Mouse (Mus musculus) MEL (cell line): ENCODE results near the gene Neurl2. TPM values are rescaled to one million over a fixed set of nuclear protein-coding genes. Genes with fewer than 3 reads are reported as not detected.

Experiments used
- DNase-seq: peaks from one replicate; pipeline ENCODE4 v3.0.0; 2011; ENCODE audit warnings: low read depth, low spot score
- H3K27ac ChIP-seq: 2 replicates; pipeline ENCODE4 v1.5.1; 2012; ENCODE audit warnings: low read depth, mild to moderate bottlenecking, control low read depth, low read length, moderate library complexity; ENCODE audit not compliant: control insufficient read depth
- H3K27me3 ChIP-seq, 2 experiments: fragments of 150-350 bp in 1 of 2; sonication (generic) in 1 of 2; 2 replicates each; pipeline ENCODE4 v1.6.1; 2012; ENCODE audit warnings: low read length in 2 of 2, mild to moderate bottlenecking in 2 of 2, improper control_type of control experiment in 1 of 2, moderate library complexity in 1 of 2; ENCODE audit not compliant: insufficient read depth in 2 of 2, control insufficient read depth in 1 of 2
- H3K36me3 ChIP-seq, 2 experiments: 2 replicates each; pipeline ENCODE4 v1.6.1; 2012 to 2014; ENCODE audit warnings: low read length in 2 of 2, improper control_type of control experiment in 1 of 2, inconsistent platforms in 1 of 2, mild to moderate bottlenecking in 1 of 2; ENCODE audit not compliant: insufficient read depth in 2 of 2, control insufficient read depth in 1 of 2
- H3K4me1 ChIP-seq, 2 experiments: fragments of 150-350 bp in 1 of 2; sonication (generic) in 1 of 2; 2 replicates each; pipeline ENCODE4 v1.6.1; 2012; ENCODE audit warnings: low read length in 2 of 2, improper control_type of control experiment in 1 of 2, mild to moderate bottlenecking in 1 of 2; ENCODE audit not compliant: insufficient read depth in 2 of 2, control insufficient read depth in 1 of 2
- H3K4me3 ChIP-seq, 2 experiments: fragments of 150-350 bp in 1 of 2; sonication (generic) in 1 of 2; 2 replicates each; pipeline ENCODE4 v1.5.1; 2012; ENCODE audit warnings: low read depth in 2 of 2, low read length in 2 of 2, mild to moderate bottlenecking in 2 of 2, moderate library complexity in 2 of 2, control low read depth in 1 of 2, improper control_type of control experiment in 1 of 2; ENCODE audit not compliant: control insufficient read depth in 1 of 2, insufficient read depth in 1 of 2
- H3K79me2 ChIP-seq: 2 replicates; pipeline ENCODE4 v1.6.1; 2012; ENCODE audit warnings: mild to moderate bottlenecking, low read length, moderate library complexity; ENCODE audit not compliant: control insufficient read depth, poor library complexity, insufficient read depth
- H3K9ac ChIP-seq: 2 replicates; pipeline ENCODE4 v1.6.1; 2012; ENCODE audit warnings: low read depth, mild to moderate bottlenecking, control low read depth, low read length, moderate library complexity; ENCODE audit not compliant: control insufficient read depth, poor library complexity, severe bottlenecking
- H3K9me3 ChIP-seq: fragments of 150-350 bp; sonication (generic); replicated peaks from 2 replicates; pipeline ENCODE4 v1.6.1; 2012; ENCODE audit warnings: mild to moderate bottlenecking, low read length, improper control_type of control experiment, moderate library complexity; ENCODE audit not compliant: insufficient read depth
- BHLHE40 ChIP-seq: IDR thresholded peaks from 2 replicates; pipeline ENCODE4 v1.6.1; 2012; ENCODE audit warnings: low read depth, mild to moderate bottlenecking, inconsistent platforms, low read length, improper control_type of control experiment, borderline replicate concordance
- CHD1 ChIP-seq: IDR thresholded peaks from 2 replicates; pipeline ENCODE4 v1.6.1; 2012; ENCODE audit warnings: low read depth, mild to moderate bottlenecking, inconsistent platforms, low read length, improper control_type of control experiment
- CHD2 ChIP-seq: IDR thresholded peaks from 2 replicates; pipeline ENCODE4 v1.6.1; 2011; ENCODE audit warnings: low read length, improper control_type of control experiment
- CTCF ChIP-seq, 3 experiments: IDR thresholded peaks in 2 of 3; conservative IDR thresholded peaks in 1 of 3; 2 replicates each; pipeline ENCODE4 v1.5.1; 2011 to 2012; ENCODE audit warnings: low read length in 3 of 3, low read depth in 2 of 3, mild to moderate bottlenecking in 2 of 3, improper control_type of control experiment in 1 of 3, inconsistent platforms in 1 of 3, mixed read lengths in 1 of 3, moderate library complexity in 1 of 3; ENCODE audit not compliant: control insufficient read depth in 1 of 3, insufficient read depth in 1 of 3, poor library complexity in 1 of 3, severe bottlenecking in 1 of 3
- EP300 ChIP-seq, 2 experiments: IDR thresholded peaks; 2 replicates each; pipeline ENCODE4 v1.6.1; 2011; ENCODE audit warnings: improper control_type of control experiment in 2 of 2, low read length in 2 of 2, low read depth in 1 of 2, mild to moderate bottlenecking in 1 of 2
- ETS1 ChIP-seq: IDR thresholded peaks from 2 replicates; pipeline ENCODE4 v1.6.1; 2012; ENCODE audit warnings: low read depth, mild to moderate bottlenecking, inconsistent platforms, low read length, improper control_type of control experiment, moderate library complexity
- GABPA ChIP-seq: IDR thresholded peaks from 2 replicates; pipeline ENCODE4 v1.6.1; 2012; ENCODE audit warnings: low read depth, mild to moderate bottlenecking, inconsistent platforms, low read length, improper control_type of control experiment, moderate library complexity
- KAT2A ChIP-seq: conservative IDR thresholded peaks from 2 replicates; pipeline ENCODE4 v1.6.1; 2012; ENCODE audit warnings: low read depth, low read length, improper control_type of control experiment, inconsistent platforms
- MAX ChIP-seq: IDR thresholded peaks from 2 replicates; pipeline ENCODE4 v1.6.1; 2011; ENCODE audit warnings: low read length, improper control_type of control experiment
- MAZ ChIP-seq: IDR thresholded peaks from 2 replicates; pipeline ENCODE4 v1.6.1; 2012; ENCODE audit warnings: low read depth, mild to moderate bottlenecking, inconsistent platforms, low read length, improper control_type of control experiment
- MXI1 ChIP-seq: IDR thresholded peaks from 2 replicates; pipeline ENCODE4 v1.6.1; 2011; ENCODE audit warnings: mild to moderate bottlenecking, low read depth, low read length, improper control_type of control experiment
- MYB ChIP-seq: IDR thresholded peaks from 2 replicates; pipeline ENCODE4 v1.6.1; 2011; ENCODE audit warnings: mild to moderate bottlenecking, low read depth, low read length, improper control_type of control experiment
- MYC ChIP-seq: IDR thresholded peaks from 2 replicates; pipeline ENCODE4 v1.6.1; 2011; ENCODE audit warnings: low read depth, mild to moderate bottlenecking, low read length, improper control_type of control experiment, moderate library complexity
- NRF1 ChIP-seq: IDR thresholded peaks from 2 replicates; pipeline ENCODE4 v1.6.1; 2014; ENCODE audit warnings: low read depth, mild to moderate bottlenecking, inconsistent platforms, low read length, improper control_type of control experiment, moderate library complexity; ENCODE audit not compliant: poor library complexity, insufficient read depth, severe bottlenecking
- POLR2AphosphoS2 ChIP-seq: IDR thresholded peaks from 2 replicates; pipeline ENCODE4 v1.6.1; 2011; ENCODE audit warnings: low read length, improper control_type of control experiment
- POLR2AphosphoS5 ChIP-seq: IDR thresholded peaks from 2 replicates; pipeline ENCODE4 v1.6.1; 2012; ENCODE audit warnings: low read depth, borderline replicate concordance, mild to moderate bottlenecking, inconsistent platforms, low read length, moderate library complexity, mixed read lengths
- RAD21 ChIP-seq: IDR thresholded peaks from 2 replicates; pipeline ENCODE4 v1.6.1; 2011; ENCODE audit warnings: mild to moderate bottlenecking, low read depth, low read length, improper control_type of control experiment
- RCOR1 ChIP-seq: IDR thresholded peaks from 2 replicates; pipeline ENCODE4 v1.6.1; 2012; ENCODE audit warnings: low read depth, mild to moderate bottlenecking, inconsistent platforms, low read length, improper control_type of control experiment
- SMC3 ChIP-seq: IDR thresholded peaks from 2 replicates; pipeline ENCODE4 v1.6.1; 2011; ENCODE audit warnings: low read depth, low read length, improper control_type of control experiment
- TAL1 ChIP-seq: IDR thresholded peaks from 2 replicates; pipeline ENCODE4 v1.6.1; 2012; ENCODE audit warnings: mild to moderate bottlenecking, inconsistent platforms, low read length, moderate library complexity, mixed read lengths
- TCF12 ChIP-seq: IDR thresholded peaks from 2 replicates; pipeline ENCODE4 v1.6.1; 2014; ENCODE audit warnings: low read depth, mild to moderate bottlenecking, inconsistent platforms, low read length, improper control_type of control experiment, moderate library complexity
- UBTF ChIP-seq: IDR thresholded peaks from 2 replicates; pipeline ENCODE4 v1.6.1; 2012; ENCODE audit warnings: low read depth, mild to moderate bottlenecking, inconsistent platforms, low read length, improper control_type of control experiment, moderate library complexity, borderline replicate concordance; ENCODE audit not compliant: insufficient read depth
- USF1 ChIP-seq: IDR thresholded peaks from 2 replicates; pipeline ENCODE4 v1.6.1; 2014; ENCODE audit warnings: low read depth, mild to moderate bottlenecking, inconsistent platforms, low read length, improper control_type of control experiment, moderate library complexity
- USF2 ChIP-seq, 2 experiments: IDR thresholded peaks; 2 replicates each; pipeline ENCODE4 v1.6.1; 2011 to 2012; ENCODE audit warnings: improper control_type of control experiment in 2 of 2, low read length in 2 of 2, borderline replicate concordance in 1 of 2, inconsistent platforms in 1 of 2, low read depth in 1 of 2, mild to moderate bottlenecking in 1 of 2; ENCODE audit not compliant: insufficient read depth in 1 of 2
- ZC3H11A ChIP-seq: IDR thresholded peaks from 2 replicates; pipeline ENCODE4 v1.6.1; 2012; ENCODE audit warnings: low read depth, mild to moderate bottlenecking, inconsistent platforms, low read length, improper control_type of control experiment
- ZMIZ1 ChIP-seq: IDR thresholded peaks from 2 replicates; pipeline ENCODE4 v1.6.1; 2012; ENCODE audit warnings: low read depth, mild to moderate bottlenecking, inconsistent platforms, low read length, improper control_type of control experiment, moderate library complexity
- ZNF384 ChIP-seq: IDR thresholded peaks from 2 replicates; pipeline ENCODE4 v1.6.1; 2012; ENCODE audit warnings: low read depth, mild to moderate bottlenecking, inconsistent platforms, low read length, improper control_type of control experiment
- polyA plus RNA-seq, 2 experiments: library from polyadenylated mRNA; stranded (reverse) in 1 of 2; unstranded in 1 of 2; fragments of >175 nt in 1 of 2; fragments of >200 nt in 1 of 2; gene quantifications; 2 replicates each; pipeline versions ENCODE4 v1.2.1 to v1.2.4; 2012; ENCODE audit warnings: low replicate concordance in 2 of 2, low read depth in 1 of 2; ENCODE audit not compliant: insufficient read length in 2 of 2, insufficient read depth in 1 of 2, missing spikeins in 1 of 2
- total RNA-seq: library from RNA; depleted of rRNA; stranded (reverse); fragments of 300-350 nt; gene quantifications from 2 replicates; pipeline ENCODE4 v1.2.3, GENCODE M21; 2012

The Neurl2 gene
- total and polyA plus RNA-seq, 3 experiments: 1.6 to 2.6 TPM; not detected in 1

DNA sequence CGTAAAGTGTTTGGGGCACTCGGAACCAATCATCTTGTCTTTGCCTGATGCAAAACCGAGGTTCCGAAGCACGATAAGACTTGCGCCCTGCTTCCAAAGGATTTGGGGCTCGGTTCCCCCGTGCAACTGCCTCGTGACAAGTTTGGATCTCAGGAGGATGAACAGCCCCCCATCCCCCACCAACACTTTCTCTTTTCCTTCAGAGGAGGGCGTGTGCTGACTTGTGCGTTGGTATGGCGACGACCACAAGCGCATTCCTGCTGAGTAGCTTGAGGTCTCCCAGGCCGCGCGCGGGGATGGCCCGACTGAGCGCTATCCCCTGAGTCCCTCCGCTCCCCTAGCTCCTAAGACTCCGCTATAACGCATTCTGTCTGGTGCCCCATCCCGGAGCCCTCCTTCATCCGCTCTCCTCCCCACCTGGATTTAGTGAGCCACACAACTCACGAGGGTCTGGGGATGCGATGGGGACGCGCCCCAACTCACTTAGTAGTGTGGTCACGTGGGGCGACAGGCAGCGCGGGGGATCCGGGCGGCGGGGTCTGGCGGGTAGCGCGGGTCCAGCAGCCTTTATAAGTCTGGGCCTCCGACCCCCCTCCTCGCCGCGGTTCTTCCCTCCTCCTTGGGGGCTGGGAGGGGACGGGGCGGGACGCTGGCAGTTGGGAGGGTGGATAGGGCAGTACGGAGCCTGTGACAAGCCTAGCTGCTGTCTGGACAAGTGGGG, 24.0 kb upstream of the Neurl2 start, which contains the start of gene Pltp (continued):
- no peak for TF ChIP-seq POLR2AphosphoS5
- TF ChIP-seq ETS1: peak; percentile 47; the same call in 1 of the 2 replicates
- no peak for TF ChIP-seq CHD1
- peak; percentile 88 for TF ChIP-seq USF1
- TF ChIP-seq MYB: no peak
- no peak for TF ChIP-seq BHLHE40
- TF ChIP-seq CHD2: no peak
- no peak for TF ChIP-seq POLR2AphosphoS2
- TF ChIP-seq ZNF384: no peak
- TF ChIP-seq EP300 (IDR thresholded peaks at IDR 0.05; ENCODE audit: low read depth in 1 of 2, low read length in 2 of 2): no peak
- TF ChIP-seq MXI1: peak; percentile 86
- TF ChIP-seq MAZ: no peak
- TF ChIP-seq USF2 (IDR thresholded peaks at IDR 0.05; ENCODE audit: borderline replicate concordance in 1 of 2, insufficient read depth in 1 of 2, low read depth in 1 of 2, low read length in 2 of 2): peak in 1 of 2 experiments; percentile 40; a peak in 1 of 4 replicates
- TF ChIP-seq TAL1: no peak
- no peak for TF ChIP-seq MYC
- TF ChIP-seq UBTF: no peak
- no peak for TF ChIP-seq KAT2A
- TF ChIP-seq MAX: peak; percentile 53
- no peak for TF ChIP-seq SMC3
- no peak for TF ChIP-seq ZMIZ1

DNA sequence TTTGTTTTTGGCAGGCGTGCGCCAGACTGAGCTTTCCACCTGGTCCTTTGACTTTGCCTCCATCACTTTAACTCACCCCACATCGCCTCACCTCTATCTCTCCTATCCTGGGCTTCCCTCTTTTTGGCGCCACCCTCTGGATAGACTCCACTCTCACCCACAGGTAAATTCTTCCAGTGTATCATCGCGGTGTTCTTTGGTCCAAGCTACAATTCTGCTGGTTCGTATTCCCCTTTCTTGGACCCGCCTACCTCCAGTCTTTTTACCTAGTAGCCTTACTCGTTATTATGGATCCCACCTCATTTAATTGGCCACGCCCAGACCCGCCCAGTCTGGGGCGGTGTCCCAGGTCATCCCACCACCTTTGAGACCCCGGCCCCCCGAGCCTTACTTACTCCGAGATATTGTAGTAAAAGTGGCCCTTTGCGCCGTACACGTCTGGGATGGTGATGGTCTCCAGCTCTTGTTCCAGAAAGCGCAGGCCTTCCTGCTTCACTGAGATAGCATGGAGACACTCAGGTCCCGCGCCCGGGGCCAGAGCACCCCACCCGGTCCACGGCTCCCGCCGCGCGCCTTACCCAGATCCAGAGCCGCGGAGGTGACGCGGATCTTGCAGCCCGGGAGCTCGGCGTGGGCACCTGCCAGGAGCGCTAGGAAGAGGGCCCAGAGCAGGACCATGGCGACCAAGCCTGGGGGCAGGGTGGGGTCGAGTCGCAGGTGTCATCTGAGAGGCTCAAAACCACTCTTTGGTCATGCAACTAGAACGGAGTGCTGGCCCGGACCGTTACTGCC, 23.2 kb upstream of the Neurl2 start:
- Histone ChIP-seq H3K9me3 (no peaks in the 10 kb centered on the region), H3K27me3 (no peaks in the 10 kb centered on the region), H3K4me3 (peak overlapping the region; percentile 69 to 71), H3K27ac (0 out of 2 replicates have a peak overlapping the region, but pooled peaks have one; percentile 7), H3K79me2 (no peaks in the 10 kb centered on the region; the same call in 1 of the 2 replicates), H3K4me1 (peaks cover 5 to 17% of the 10 kb centered on the region in 2 experiments), H3K36me3 (peaks cover 0 to 8% of the 10 kb centered on the region in 2 experiments; a peak in 2 of 4 replicates), H3K9ac (peak overlapping the region; percentile 67)
- peak; percentile 55 for DNase-seq
- no peak for TF ChIP-seq ZC3H11A
- no peak for TF ChIP-seq GABPA
- TF ChIP-seq MXI1: no peak
- no peak for TF ChIP-seq NRF1
- TF ChIP-seq POLR2AphosphoS5: no peak
- TF ChIP-seq TCF12: 0 out of 2 replicates have a peak, but pooled peaks have one; percentile 10
- TF ChIP-seq POLR2AphosphoS2: no peak
- TF ChIP-seq USF1: no peak
- TF ChIP-seq MYC: 0 out of 2 replicates have a peak, but pooled peaks have one; percentile 18
- no peak for TF ChIP-seq RAD21
- peak in 1 of 3 experiments; percentile 17; a peak in 1 of 6 replicates for TF ChIP-seq CTCF (IDR thresholded peaks at IDR 0.05 in 2 of 3, conservative IDR thresholded peaks at IDR 0.05 in 1 of 3; ENCODE audit: control insufficient read depth in 1 of 3, insufficient read depth in 1 of 3, low read depth in 2 of 3, low read length in 3 of 3, poor library complexity in 1 of 3, severe bottlenecking in 1 of 3)
- 0 out of 2 replicates have a peak, but pooled peaks have one; percentile 12 for TF ChIP-seq MAZ
- TF ChIP-seq RCOR1: no peak
